Mouse (Mus musculus): ENCODE results near the gene Vmn1r198.
"Not testable (repeated sequence)": the region's sequence is repeated elsewhere in the genome, so short reads cannot be mapped to it uniquely, and the experiment has no call there.

The Vmn1r198 gene

DNA sequence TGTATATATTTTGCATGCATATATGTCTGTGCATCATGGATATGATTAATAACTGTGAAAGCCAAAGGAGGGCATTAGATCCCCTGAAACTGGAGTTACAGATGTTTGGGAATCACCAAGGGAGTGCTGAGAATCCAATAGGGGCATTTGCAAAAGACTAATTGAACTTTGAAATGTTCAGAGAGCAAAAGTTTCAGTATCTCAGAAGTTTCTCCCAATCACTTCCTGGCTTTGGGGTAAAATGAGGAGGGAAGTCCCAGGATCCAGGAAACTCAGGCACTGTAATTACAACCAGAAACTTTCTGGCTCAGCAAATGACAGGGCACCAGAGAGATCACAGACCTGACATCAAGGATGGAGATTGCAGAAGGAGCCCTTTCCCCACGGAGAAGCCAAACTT is at the start of gene Vmn1r198:
Vmn1r198 (plus strand) TSS at position 301 of the 400 bp plus-strand sequence.
- no peak for DNase-seq

- DNase-seq = not testable (repeated sequence)
Measured at GRCm38 (mm10) chr13:22308075-22308474, 42.1 kb upstream of the Vmn1r198 start.

DNA sequence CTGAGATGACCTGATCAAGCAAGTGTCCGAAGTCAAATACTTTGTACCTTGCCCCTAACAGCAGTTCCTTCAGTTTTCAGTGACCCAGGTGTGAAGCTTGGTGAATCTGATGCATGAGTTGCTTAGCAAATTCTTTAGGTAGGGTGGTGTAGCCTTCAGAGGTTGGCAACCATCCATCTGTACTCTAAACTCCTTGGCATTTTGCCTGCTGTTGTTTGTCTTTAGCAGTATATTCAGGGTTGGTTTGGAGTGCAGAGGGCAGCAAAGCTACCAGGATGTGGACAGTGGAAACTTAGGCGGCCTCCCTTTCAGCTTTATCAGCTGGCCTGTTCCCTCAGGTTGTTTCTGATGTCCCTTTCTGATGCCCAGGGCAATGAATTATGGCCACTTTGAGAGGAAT is 34.8 kb upstream of the Vmn1r198 start:
- no peak for DNase-seq

GRCm38 (mm10) chr13:22317366-22317765 is 32.8 kb upstream of the Vmn1r198 start:
- DNase-seq = no peak

DNA sequence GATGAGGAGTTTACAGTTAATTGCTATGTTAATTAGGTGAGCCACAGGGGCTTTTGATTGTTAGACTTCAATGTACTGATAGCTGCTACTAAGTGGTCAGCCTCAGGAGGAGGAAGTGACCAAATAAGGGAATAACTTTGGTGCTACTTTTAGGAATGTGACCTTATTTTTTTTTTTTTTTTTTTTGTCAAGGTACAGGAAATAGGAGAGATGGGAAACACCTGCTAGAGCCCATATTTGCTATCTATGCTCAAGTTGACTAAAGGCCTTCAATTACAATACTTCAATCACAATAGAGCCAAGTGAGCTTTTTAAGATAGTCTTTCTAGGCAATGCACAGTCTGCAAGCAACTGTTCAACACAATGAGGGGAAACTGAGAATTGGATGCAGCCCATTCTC is 30.1 kb upstream of the Vmn1r198 start:
- no peak for DNase-seq

GRCm38 (mm10) chr13:22324289-22324688 is 25.9 kb upstream of the Vmn1r198 start, which contains the start of gene Vmn1r197:
TSS of gene Vmn1r197 (plus strand) at chr13:22324589.
- no peak for DNase-seq

- no peak for DNase-seq
Measured at GRCm38 (mm10) chr13:22333269-22333668, 16.9 kb upstream of the Vmn1r198 start.

DNA sequence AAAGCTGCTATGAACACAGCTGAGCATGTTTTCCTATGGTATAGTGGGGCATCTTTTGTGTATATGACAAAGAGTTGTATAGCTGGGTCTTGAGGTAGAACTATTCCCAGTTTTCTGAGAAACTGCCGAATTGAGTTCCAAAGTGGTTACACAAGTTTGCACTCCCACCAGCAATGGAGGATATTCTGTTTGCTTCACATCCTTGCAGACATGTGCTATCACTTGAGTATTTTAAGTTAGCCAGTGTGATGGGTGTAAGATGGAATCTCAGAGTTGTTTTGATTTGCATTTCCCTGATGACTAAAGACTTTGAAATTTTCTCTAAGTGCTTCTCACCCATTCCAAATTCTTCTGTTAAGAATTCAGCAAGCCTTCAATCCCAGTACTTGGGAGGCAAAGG is 14.6 kb upstream of the Vmn1r198 start:
- DNase-seq = no peak

DNA sequence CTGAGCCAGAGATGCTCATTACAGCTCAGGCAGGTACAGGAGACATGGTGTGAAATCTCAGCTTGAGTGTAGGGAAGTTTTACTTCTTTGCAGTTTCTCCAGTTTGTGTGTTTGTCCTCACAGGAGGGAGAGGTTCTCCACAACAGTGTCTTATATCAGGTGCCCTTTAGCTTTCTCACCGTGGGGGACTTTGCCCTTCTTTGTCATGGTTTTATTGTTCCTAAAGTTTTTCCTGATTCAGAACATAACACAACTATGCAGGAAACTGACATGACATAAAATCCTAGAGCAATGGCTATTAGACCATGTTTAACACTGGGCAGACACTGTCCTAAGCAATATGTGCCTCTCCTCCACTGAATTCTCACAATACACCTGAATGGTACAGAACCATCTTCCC is 649 bp downstream of the Vmn1r198 start:
- no peak for DNase-seq

- no peak for DNase-seq
Measured at GRCm38 (mm10) chr13:22379518-22379917, 29.4 kb downstream of the Vmn1r198 start, which contains the start of gene Vmn1r199. TSS of gene Vmn1r199 (plus strand) at chr13:22379818.

GRCm38 (mm10) chr13:22381128-22381527 is 31.0 kb downstream of the Vmn1r198 start:
- DNase-seq = peak; percentile 40

DNA sequence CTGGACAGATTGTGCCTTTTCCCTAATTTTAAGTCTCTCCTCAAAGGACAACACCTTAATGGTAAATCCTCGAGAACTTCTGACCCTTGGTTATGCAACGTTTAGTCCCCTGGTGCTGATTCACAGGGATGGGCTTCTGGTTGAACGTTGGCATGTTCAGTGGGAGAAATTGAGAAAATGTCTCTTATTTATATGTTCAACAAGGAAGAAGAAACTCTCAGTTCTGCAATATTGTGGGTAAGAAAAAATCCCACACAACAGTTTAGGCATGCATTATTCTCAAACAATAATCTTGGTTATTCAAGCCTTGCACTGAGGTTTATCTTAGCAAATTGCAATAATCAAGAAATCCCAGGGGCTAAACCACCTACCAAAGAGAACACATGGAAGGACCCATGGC is 33.2 kb downstream of the Vmn1r198 start:
- DNase-seq = no peak

DNA sequence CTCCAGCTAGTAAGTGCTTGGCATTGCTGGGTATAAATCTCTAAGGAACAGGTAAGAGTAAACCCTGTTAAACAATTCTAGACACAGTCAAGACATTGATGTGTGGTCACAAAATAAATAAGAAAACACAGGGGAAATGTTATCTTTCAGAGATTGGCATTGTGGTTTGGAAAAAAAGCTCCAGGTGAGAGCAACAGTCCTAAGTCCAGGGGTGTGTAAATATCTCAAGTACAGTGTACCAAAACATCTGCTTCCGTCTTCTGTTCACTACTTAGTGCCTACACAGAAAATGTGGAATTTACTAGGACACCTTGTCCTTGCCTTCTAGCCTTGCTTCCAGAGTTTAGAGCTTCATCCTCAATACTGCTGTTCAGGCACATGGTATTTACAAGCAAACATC is 36.9 kb downstream of the Vmn1r198 start:
- DNase-seq = no peak

DNA sequence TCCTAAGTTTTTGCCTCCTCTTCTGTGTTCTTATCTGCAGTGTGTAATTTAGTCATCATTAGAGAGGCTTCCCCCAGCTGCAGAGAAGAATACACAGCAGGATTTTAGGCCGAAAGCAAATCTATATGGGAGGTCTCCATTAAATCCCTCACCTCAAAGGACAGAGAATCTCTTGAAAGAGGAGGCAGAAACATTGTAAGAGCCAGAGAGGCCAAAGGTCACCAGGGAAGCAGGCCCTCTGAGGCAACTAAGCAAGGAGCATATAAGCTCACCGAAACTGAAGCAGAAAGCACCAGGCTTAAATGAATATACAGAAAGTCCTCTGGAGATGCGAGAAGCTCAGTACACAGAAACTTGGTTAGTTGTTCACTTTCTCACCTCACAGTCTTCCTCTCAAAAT is 39.9 kb downstream of the Vmn1r198 start, which contains the start of gene Vmn1r200:
Vmn1r200 (plus strand) TSS at position 301 of the 400 bp plus-strand sequence.
- DNase-seq = no peak

DNA sequence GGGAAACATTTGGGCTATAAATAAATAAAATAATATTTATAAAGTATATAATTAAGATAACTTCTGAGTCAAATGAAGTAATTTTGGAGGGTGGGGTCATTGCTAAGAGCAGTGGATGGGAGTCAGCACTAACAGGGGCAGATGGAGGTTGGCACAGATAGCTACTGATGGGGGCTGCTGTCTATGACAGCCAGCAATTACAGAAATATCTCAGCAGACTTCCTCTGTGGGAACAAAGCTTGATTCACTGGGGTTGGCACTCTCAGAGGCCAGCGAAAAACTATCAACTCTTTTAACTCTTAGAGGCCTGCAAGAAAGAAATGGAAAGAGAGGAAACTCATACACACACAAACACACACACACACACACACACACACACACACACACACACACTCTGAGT is 52.8 kb downstream of the Vmn1r198 start:
- DNase-seq = no peak

Data from right cerebral cortex, postnatal 25 days (tissue).